Mouse (Mus musculus) olfactory bulb, adult 2 months (tissue): ENCODE results near the gene Prpf31.
A peak's percentile ranks its signal among the peaks of the same experiment; 100 is the strongest.

Source experiments
- CTCF ChIP-seq: fragments of 200-500 bp; IDR thresholded peaks from 2 replicates; pipeline ENCODE4 v1.5.1; 2012; ENCODE audit warnings: low read depth, mild to moderate bottlenecking, low read length, moderate library complexity; ENCODE audit not compliant: insufficient read depth
- POLR2A ChIP-seq: fragments of 200-500 bp; IDR thresholded peaks from 2 replicates; pipeline ENCODE4 v1.6.1; 2012; ENCODE audit warnings: mild to moderate bottlenecking, low read depth, low read length, moderate library complexity; ENCODE audit not compliant: insufficient read depth

GRCm38 (mm10) chr7:3644672-3645487 lies 15.1 kb downstream of the Prpf31 start, which contains the start of gene Cnot3:
- no peak for TF ChIP-seq CTCF
- peak; percentile 80; the same call in 1 of the 2 replicates for TF ChIP-seq POLR2A
